Mouse (Mus musculus) lung, postnatal 4 days (tissue): ENCODE data around the gene Casz1.

Experiments
- DNase-seq, 2 experiments: peaks; one replicate each; pipeline ENCODE4 v3.0.0; 2021

The Casz1 gene

GRCm38 (mm10) chr4:148943099-148943498 is 138.9 kb downstream of the Casz1 start:
- DNase-seq, result no peak

DNA sequence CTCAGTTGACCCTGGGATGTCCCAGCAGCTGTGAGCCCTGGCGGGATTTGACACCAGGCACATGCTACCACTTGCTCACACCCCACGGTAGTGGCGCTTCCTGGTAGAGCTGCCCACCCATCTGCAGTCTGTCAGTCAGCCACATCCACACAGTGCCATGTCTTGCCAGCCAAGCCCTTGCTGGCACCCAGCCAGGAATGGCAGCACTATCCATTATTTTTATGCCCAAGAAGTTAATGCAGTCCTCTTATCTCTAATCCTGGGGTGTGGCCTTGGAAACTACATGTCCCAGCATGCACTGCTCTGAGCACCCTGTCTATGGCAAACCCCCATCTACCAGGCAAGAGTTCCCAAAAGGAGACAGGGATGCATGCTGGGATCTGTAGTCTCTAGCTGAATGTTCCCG is 141.2 kb downstream of the Casz1 start:
- DNase-seq, result peak in 1 of 2 experiments; percentile 67

DNA sequence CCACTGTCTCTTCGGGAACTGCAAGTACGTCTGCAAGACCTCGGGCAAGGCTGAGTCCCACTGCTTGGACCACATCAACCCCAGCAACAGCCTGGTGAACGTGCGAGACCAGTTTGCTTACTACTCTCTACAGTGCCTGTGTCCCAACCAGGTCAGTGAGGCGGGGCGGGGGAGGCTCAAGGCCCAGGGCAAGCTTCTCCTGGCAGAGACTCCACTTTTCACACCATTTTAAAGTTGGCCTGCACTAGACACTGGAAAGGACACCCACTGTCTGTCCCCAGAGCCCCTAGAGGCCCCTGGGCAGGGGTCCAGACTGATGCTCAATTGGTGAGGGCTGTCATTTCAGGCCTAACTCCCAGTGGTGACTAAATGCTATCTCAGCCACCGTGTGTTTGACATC is 141.8 kb downstream of the Casz1 start:
- DNase-seq, result peak in 1 of 2 experiments; percentile 50

DNA sequence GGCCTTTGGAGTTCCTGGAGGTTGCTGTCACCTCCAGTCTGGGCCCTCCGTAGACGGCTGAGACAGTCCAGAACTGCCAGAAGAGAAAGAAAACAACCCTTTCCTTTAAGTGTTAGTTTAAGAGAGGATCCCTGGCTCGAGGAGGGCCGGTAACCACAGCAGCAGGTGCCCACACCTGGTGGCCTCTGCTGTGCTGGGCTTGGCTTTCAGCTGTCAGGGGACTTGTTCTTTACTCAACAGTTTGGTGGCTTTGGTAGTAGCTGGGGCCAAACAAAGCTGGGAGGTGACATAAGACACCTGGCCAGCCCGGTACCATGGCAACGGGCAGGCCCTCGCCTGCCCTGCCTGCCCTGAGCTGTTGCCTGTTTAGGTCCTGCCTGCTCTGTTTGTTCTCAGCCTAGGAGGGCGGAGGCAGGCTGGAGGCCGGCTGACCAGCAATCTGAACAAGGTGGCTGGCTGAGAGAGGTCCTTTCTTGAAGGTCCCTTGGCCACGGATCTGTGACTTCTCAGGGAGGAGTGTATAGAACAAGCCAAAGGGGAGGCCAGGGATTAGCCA is 143.7 kb downstream of the Casz1 start:
- peak in 1 of 2 experiments; percentile 76 for DNase-seq

DNA sequence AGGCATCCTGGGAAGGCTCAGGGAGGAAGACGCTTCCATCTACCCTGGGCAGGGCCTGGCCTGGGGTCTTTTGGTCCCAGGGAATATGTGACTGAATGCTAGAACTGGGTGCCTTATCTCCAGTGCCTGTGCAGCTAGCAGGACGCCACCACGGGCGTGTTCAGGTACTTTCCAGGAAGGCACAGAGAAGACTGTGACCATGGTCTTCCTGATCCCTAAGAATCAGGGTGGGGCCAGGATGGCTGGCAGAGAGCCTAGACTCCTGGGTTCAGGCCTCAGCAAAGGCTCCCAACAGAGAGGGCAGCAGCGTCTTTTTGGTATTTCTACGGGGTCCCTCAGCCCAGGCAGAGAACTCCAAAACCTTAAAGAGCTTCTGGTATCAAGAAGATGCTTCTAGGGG is 146.3 kb downstream of the Casz1 start:
- DNase-seq, result peak; percentile 56 to 72

- DNase-seq, result peak; percentile 79 to 89
Observed at GRCm38 (mm10) chr4:148950932-148951650, 146.9 kb downstream of the Casz1 start.

GRCm38 (mm10) chr4:148951821-148952291 is 147.6 kb downstream of the Casz1 start:
- DNase-seq, result peak in 1 of 2 experiments; percentile 54

GRCm38 (mm10) chr4:148952328-148953222 is 148.3 kb downstream of the Casz1 start:
- no peak for DNase-seq

DNA sequence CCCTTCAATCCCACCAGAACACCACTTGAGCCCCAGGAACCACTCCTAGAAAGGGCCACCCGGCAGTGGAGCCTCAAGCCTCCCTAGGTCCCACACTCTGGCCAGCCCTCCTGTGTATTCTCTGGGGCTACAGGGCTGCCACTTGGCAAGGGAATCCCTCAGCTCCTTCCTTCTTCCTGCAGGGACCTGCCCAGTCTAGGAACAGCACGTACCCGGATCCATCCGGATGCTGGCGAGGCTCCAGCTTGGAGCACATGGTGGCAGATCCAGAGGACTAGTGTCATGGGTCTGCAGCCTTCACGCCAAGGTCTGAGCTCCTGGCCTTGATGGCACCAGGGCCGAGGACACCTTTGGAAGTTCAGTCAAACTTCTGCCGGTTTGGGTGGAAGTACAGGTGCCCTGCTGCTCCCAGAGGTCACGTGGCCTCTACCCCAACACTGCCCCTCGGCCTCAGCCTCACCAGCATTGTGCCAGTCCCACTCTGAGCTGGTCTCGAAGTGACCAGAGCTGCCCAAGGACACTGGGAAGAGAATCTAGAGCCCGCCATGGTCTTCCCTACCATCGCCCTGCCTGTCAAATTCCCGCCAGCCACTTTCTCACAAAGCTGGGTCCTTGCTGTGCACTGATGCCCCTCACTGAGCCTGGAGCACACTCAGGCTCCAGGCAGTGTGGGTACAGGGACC is 151.0 kb downstream of the Casz1 start:
- peak; percentile 81 to 91 for DNase-seq

- no peak for DNase-seq
Observed at GRCm38 (mm10) chr4:148960011-148960410, 155.8 kb downstream of the Casz1 start.

GRCm38 (mm10) chr4:148961081-148961480 is 156.9 kb downstream of the Casz1 start:
- no peak for DNase-seq

DNA sequence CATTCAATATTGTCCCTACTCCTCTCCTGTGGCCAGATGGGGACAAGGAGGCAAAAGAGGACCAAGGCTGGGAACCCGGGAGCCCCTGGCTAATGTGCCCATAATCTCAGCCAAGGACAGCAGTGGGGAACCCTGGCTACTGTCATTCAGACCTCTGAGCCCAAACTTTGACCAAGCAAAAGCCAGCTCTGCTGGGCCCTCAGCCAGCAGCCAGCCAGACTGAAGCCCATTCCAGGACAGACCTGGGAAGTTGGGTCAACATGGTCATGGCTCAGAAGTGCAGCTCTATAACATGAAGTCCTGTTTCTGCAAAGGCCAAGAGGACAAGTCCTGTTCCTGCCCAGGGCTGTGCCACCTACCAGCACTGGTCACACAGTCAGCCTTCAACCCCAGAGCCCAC is 157.9 kb downstream of the Casz1 start:
- no peak for DNase-seq

GRCm38 (mm10) chr4:148964541-148965310 is 160.5 kb downstream of the Casz1 start:
- DNase-seq, result no peak

GRCm38 (mm10) chr4:148966132-148966531 is 161.9 kb downstream of the Casz1 start:
- no peak for DNase-seq

DNA sequence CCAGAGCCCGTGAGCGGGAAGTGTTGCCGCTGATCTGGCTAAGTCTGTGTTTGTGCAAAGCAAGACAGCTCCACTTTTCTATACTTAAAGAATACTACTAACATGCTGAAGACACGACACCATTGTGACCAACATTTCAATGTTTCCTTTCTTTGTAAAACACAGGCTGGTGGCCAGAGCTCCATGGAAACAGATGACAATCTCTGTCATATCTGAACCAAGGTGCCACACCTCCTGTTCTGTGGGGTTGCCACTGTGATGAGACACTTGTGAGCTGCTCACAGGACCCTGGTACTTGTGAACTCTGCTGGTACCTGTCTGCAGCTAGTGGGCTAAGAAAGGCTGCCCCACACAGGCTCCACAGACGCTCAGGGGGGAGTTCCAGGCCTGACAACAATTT is 164.6 kb downstream of the Casz1 start:
- DNase-seq, result peak in 1 of 2 experiments; percentile 19

DNA sequence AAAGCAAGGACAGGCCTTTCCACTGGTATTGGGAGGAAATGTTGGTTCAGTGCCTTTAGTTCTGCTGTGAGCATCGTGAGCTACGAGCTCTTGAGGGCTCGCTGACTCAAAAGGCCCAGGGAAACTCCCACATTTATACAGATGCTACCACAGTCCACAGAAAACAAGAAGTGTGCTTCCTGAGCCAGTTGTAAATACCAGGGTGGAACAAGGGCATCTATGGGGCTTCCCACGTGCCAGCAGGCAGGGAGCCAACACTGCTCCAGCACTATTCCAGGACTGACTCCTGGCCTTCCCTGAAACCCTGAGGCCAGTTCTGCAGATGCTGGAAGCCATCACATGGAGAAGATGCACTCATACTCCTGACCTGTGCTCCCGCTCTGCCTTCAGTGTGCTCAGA is 165.4 kb downstream of the Casz1 start:
- peak; percentile 64 to 84 for DNase-seq

DNA sequence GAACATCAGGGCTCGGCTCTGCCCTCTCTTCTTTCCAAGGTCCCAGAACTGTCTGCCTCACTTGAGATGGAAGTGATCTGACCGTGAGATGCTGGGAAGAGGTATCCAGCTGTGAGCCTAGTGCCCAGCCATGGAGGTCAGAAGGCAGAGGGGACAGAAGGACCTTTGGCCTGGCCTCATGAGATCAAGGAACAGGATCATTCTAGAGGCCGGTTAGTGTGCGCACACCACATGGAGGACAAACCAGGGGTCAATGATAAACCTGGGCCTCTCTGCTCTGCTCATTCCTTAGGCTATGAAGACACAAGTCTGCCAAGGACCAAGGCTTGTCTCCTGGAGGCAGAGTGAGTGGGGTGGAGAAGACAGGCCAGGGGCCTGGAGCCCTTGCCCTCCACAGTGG is 166.5 kb downstream of the Casz1 start:
- DNase-seq, result no peak

- DNase-seq, result no peak
Observed at GRCm38 (mm10) chr4:148971613-148972242, 167.5 kb downstream of the Casz1 start.

GRCm38 (mm10) chr4:148972707-148973106 is 168.5 kb downstream of the Casz1 start:
- no peak for DNase-seq

DNA sequence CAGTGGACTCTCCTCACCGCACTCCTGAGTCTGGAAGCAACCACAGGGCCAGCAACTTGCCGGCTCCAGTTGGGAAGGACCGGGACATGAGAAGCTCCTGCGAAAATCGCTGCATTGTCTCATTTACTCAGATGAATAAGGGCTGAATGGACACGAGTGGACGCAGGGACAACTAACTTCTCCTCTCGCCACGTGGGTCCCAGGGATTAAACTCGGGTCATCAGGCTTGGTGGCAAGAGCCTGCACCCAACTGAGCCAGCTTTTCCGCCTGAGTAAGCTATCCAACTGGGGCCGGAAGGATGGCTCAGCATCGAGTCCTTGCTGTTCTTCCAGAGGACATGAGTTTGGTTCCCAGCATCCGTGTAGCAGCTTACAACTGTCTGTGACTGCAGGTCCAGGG is 169.2 kb downstream of the Casz1 start:
- no peak for DNase-seq

- no peak for DNase-seq
Observed at GRCm38 (mm10) chr4:148974833-148975232, 170.6 kb downstream of the Casz1 start.
